Mouse (Mus musculus): ENCODE measurements at regions not wholly inside any gene's neighbourhood (a gene's known extent, or its start where the extent isn't known, plus 50 kb on each side); places are given as distances from the start of the nearest gene placed in this dataset.

- H3K36me3 ChIP-seq (ENCODE audit: control insufficient read depth, insufficient read depth, low read length): no peaks in the 10 kb centered on the region
- no peaks in the 10 kb centered on the region for H3K27me3 ChIP-seq (ENCODE audit: control insufficient read depth, insufficient read depth, low read length)
- H3K4me3 ChIP-seq (ENCODE audit: low read depth, low read length): no peak overlapping the region
- H3K4me1 ChIP-seq (ENCODE audit: control insufficient read depth, insufficient read depth, low read length): no peaks in the 10 kb centered on the region; the same call in 1 of the 2 replicates
- WGBS: 91% methylated on average over 5 of the region's 5 CpGs
- no peak overlapping the region for H3K9ac ChIP-seq (replicated peaks; ENCODE audit: low read depth, low read length)
- ATAC-seq (ENCODE audit: insufficient number of reproducible peaks, insufficient read depth, low FRiP score, low read depth): no peak
- H3K4me2 ChIP-seq (replicated peaks; ENCODE audit: low read depth, low read length): no peak overlapping the region
- H3K27ac ChIP-seq (ENCODE audit: low read length): no peak overlapping the region
- no peaks in the 10 kb centered on the region for H3K9me3 ChIP-seq (ENCODE audit: control insufficient read depth, low read depth, low read length)
Observed at GRCm38 (mm10) chr7:84744321-84745070, 54.7 kb upstream of the Zfand6 start.

DNA sequence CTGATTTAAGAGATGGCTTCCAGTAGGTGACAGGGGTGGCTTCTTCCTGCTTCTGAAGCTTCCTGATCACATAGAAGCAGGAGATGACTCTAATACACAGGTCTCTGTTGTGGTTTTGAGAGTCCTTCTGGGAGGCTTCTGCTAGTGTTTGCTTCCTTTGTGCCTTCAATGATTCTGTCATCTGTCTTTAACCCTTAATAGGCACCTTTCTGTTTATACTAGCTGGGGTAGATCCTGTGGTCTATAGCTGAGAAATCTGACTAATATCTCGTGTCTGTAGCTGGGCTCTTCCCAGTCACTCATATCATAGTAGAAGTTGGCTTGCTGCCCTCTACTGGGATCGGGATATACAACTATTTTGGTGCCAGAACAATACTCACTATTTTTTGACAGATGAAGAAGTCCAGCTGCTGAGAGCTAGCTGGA lies 50.2 kb upstream of the Zfand6 start:
- peak; percentile 82; the same call in 1 of the 2 replicates for ATAC-seq (ENCODE audit: insufficient number of reproducible peaks, insufficient read depth, low FRiP score, low read depth)
- Histone ChIP-seq H3K27ac (ENCODE audit: low read length) (no peak overlapping the region), H3K36me3 (ENCODE audit: control insufficient read depth, insufficient read depth, low read length) (no peaks in the 10 kb centered on the region), H3K9ac (replicated peaks; ENCODE audit: low read depth, low read length) (no peak overlapping the region), H3K4me3 (ENCODE audit: low read depth, low read length) (no peak overlapping the region), H3K4me2 (replicated peaks; ENCODE audit: low read depth, low read length) (no peak overlapping the region), H3K9me3 (ENCODE audit: control insufficient read depth, low read depth, low read length) (no peaks in the 10 kb centered on the region), H3K4me1 (ENCODE audit: control insufficient read depth, insufficient read depth, low read length) (no peaks in the 10 kb centered on the region), H3K27me3 (ENCODE audit: control insufficient read depth, insufficient read depth, low read length) (no peaks in the 10 kb centered on the region)
- 6% methylated on average over 2 of the region's 2 CpGs for WGBS
